Mouse (Mus musculus) erythroblast, embryonic 14.5 days (primary cell): ENCODE data around the gene Tm9sf3.

ENCODE experiments used
- GATA1 ChIP-seq: IDR thresholded peaks from 2 replicates; pipeline ENCODE4 v1.6.1; 2012; ENCODE audit warnings: low read length, inconsistent platforms, mixed read lengths
- TAL1 ChIP-seq: IDR thresholded peaks from 3 replicates; pipeline ENCODE4 v1.6.1; 2012; ENCODE audit warnings: low read length, inconsistent platforms, mixed read lengths

DNA sequence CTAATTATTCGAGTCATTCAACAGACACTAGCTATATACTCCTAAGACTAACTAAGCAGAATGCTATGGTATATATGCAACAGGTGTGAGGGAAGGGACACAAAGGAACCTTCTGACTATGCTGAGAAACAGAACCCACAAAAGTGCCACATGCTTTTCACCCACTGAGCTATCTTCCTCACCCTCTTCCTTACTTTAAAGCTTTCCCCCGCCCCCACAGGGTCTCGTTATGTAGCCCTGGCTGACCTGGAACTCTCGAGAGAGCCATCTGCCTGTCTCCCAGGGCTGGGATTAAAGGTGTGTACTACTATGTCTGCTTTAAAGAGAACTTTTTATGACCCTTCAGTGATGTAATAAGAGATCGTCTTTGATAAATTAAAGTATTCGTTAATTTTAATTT lies 4.5 kb downstream of the Tm9sf3 start:
- TF ChIP-seq TAL1 (no peak), GATA1 (no peak)
